Mouse (Mus musculus): ENCODE results near the gene Itga11. TPM values are rescaled to one million over a fixed set of nuclear protein-coding genes. Genes with fewer than 3 reads are reported as not detected.
A peak's percentile ranks its signal among the peaks of the same experiment; 100 is the strongest.

Gene Itga11
- polyA plus RNA-seq, 1 experiment from 2014 or later = 0.08 TPM

DNA sequence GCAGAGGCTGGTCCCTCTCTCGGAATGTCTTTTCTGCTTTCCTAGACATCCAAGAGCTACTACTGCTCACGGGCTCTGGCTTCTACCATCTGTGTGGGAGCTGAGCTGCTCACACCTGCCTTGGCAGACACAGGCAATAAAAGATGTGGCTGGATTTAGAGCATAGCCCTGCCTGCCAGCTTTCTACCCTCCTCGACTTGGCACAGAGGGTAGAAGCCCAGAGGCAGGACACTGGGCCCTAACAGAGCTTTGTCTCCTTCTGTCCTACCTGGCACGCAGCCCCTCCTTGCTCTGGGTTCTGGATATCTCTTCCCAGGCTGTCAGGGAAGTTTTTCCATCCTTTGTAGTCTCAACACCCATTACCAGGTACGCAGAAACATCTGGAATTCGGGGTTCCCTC, 45.1 kb downstream of the Itga11 start:
- no peak overlapping the region for H3K9ac ChIP-seq
- H3K36me3 ChIP-seq = no peaks in the 10 kb centered on the region
- H3K27ac ChIP-seq = no peak overlapping the region
- no peak for DNase-seq
- H3K4me2 ChIP-seq = no peak overlapping the region
- H3K4me1 ChIP-seq (replicated peaks) = no peaks in the 10 kb centered on the region
- no peak overlapping the region for H3K4me3 ChIP-seq (replicated peaks)
- no peaks in the 10 kb centered on the region for H3K9me3 ChIP-seq (replicated peaks)
- ATAC-seq (ENCODE audit: low read depth) = no peak
- no peaks in the 10 kb centered on the region for H3K27me3 ChIP-seq
- 47% methylated on average over 6 of the region's 6 CpGs for WGBS (ENCODE audit: insufficient replicate concordance)

DNA sequence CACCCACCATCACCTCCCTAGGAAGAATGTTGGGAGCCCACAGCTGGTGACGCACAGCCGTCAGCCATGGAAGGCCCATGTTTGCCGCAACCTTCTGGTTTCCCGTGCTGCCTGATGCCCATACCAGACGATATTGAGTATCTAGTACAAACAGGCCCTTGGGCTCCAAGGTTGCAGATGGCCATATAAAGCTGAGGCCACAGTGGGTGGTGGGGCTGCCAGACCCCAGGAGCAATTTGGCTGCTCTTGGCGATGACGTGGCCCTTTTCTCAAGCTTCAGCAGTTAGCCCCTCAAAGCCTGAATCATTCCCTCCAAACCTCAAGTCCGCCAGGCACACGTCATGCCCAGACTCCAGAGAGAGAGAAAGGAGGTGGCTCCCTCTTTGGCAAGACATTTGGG, 46.5 kb downstream of the Itga11 start:
- Histone ChIP-seq H3K27me3 (no peaks in the 10 kb centered on the region), H3K9ac (no peak overlapping the region), H3K27ac (no peak overlapping the region), H3K4me2 (no peak overlapping the region), H3K36me3 (no peaks in the 10 kb centered on the region), H3K4me1 (replicated peaks) (no peaks in the 10 kb centered on the region), H3K9me3 (replicated peaks) (no peaks in the 10 kb centered on the region), H3K4me3 (replicated peaks) (no peak overlapping the region)
- DNase-seq (no peak), ATAC-seq (ENCODE audit: low read depth) (no peak)
- WGBS (ENCODE audit: insufficient replicate concordance) = 76% methylated on average over 9 of the region's 9 CpGs

DNA sequence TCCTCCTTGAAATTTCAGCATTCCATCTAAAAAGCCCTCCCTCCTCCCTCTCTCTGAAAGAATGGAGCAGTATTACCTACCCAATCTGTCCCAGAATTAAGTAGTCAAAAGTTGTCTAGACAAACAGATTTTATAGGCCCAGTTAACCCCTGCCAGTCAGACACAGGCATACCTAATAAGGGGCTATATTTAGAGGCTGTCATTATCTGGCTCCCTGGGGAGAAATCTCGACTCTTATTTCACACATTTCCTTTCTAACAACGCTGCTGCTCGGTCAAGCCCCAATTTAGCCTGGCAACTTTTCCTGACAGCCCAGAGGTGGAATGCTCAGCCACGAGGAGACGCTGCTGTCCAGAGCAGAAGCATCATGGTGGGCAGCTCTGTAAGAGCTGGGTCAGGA, 47.6 kb downstream of the Itga11 start:
- Histone ChIP-seq H3K27ac (no peak overlapping the region), H3K9me3 (replicated peaks) (no peaks in the 10 kb centered on the region), H3K27me3 (no peaks in the 10 kb centered on the region), H3K4me3 (replicated peaks) (no peak overlapping the region), H3K9ac (no peak overlapping the region), H3K4me2 (no peak overlapping the region), H3K36me3 (no peaks in the 10 kb centered on the region), H3K4me1 (replicated peaks) (no peaks in the 10 kb centered on the region)
- DNase-seq = no peak
- no peak for ATAC-seq (ENCODE audit: low read depth)
- 20% methylated on average over 5 of the region's 5 CpGs for WGBS (ENCODE audit: insufficient replicate concordance)

DNA sequence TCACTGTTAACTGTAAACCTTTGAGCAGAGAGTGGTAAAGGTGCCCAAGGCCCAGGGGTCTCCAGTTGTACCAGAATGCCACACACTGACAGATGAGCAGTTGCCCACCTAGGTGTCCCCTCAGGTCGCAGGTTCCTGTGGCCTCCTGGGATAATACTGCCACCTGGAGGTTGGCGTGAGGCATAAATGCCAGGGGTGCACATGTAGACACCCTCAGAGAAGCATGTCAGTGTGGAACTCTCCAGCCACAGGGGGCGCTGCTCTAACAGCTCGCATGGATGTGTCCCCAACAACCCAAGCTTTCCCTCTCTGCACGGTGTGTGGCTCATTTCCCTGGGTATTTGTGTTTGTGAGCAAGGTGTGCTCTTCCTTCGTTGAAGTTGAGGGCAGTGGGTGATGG, 48.8 kb downstream of the Itga11 start:
- ATAC-seq (ENCODE audit: low read depth) (no peak), DNase-seq (peak; percentile 5)
- no peak overlapping the region for H3K27ac ChIP-seq
- no peak overlapping the region for H3K4me3 ChIP-seq (replicated peaks)
- no peaks in the 10 kb centered on the region for H3K9me3 ChIP-seq (replicated peaks)
- no peaks in the 10 kb centered on the region for H3K4me1 ChIP-seq (replicated peaks)
- no peak overlapping the region for H3K4me2 ChIP-seq
- WGBS (ENCODE audit: insufficient replicate concordance) = 42% methylated on average over 6 of the region's 6 CpGs
- H3K9ac ChIP-seq = no peak overlapping the region
- H3K36me3 ChIP-seq = no peaks in the 10 kb centered on the region
- H3K27me3 ChIP-seq = no peaks in the 10 kb centered on the region

DNA sequence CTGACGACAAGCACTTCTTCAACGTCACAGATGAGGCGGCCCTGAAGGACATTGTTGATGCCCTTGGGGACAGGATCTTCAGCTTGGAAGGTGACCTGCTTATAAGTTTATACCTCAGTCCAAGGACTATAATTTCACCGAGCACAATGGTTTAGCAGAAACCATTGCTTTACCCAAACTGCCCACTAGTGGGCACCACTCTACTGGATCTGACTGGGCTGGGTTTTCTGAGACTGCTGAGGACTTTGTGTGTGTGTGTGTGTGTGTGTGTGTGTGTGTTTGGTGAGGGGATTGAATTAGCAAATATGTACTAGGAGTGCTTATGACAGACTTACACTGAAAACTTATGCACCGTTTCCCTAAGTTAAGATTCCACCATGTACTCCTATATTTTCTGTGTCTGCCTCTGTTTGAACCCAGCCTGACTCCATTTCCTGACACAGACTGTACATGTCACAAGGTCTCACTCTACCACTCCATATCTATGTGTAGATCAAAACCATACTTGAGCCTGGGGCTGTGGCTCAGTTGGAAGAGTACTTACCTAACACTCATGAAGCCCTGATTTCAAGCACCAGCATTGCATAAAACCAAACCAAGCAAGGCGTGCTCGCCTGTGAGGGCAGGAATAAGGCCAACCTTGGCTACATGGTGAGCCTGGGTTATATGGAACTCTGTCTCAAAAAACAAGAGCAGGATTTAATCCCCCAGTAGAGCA, 67.1 kb downstream of the Itga11 start:
- no peak for DNase-seq
- WGBS (ENCODE audit: insufficient replicate concordance) = 36% methylated on average over 7 of the region's 7 CpGs
- no peak for ATAC-seq (ENCODE audit: low read depth)
- H3K9ac ChIP-seq = no peak overlapping the region
- H3K4me2 ChIP-seq = no peak overlapping the region
- H3K27ac ChIP-seq = no peak overlapping the region
- no peak overlapping the region for H3K4me3 ChIP-seq (replicated peaks)
- no peaks in the 10 kb centered on the region for H3K27me3 ChIP-seq
- H3K9me3 ChIP-seq (replicated peaks) = peaks cover 5% of the 10 kb centered on the region; the same call in 1 of the 2 replicates
- no peaks in the 10 kb centered on the region for H3K36me3 ChIP-seq
- no peaks in the 10 kb centered on the region for H3K4me1 ChIP-seq (replicated peaks)

DNA sequence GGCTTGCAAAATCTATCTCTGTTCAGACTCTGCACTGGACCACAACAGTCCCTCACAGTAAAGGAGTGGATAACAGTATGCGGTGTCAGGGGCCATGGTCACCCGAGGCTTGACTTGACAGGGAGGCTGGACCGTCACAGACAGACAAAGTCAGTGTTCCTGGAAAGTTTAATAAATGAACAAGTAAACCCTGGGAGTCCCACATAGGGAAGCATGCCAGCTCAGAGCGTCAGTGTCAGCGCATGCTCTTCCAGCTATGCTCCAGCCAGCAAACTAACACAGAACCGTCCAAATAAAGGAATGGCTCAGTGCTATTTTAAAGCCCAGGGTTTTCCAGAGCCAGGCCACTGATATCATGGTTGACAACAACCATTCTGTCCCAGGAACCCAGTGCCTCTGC, 69.0 kb downstream of the Itga11 start:
- no peak overlapping the region for H3K4me2 ChIP-seq
- no peak overlapping the region for H3K9ac ChIP-seq
- DNase-seq (no peak), ATAC-seq (ENCODE audit: low read depth) (no peak)
- H3K4me3 ChIP-seq (replicated peaks) = no peak overlapping the region
- H3K27me3 ChIP-seq = no peaks in the 10 kb centered on the region
- WGBS (ENCODE audit: insufficient replicate concordance) = 69% methylated on average over 6 of the region's 6 CpGs
- no peaks in the 10 kb centered on the region for H3K4me1 ChIP-seq (replicated peaks)
- no peak overlapping the region for H3K27ac ChIP-seq
- H3K36me3 ChIP-seq = no peaks in the 10 kb centered on the region
- peaks cover 5% of the 10 kb centered on the region; the same call in 1 of the 2 replicates for H3K9me3 ChIP-seq (replicated peaks)

DNA sequence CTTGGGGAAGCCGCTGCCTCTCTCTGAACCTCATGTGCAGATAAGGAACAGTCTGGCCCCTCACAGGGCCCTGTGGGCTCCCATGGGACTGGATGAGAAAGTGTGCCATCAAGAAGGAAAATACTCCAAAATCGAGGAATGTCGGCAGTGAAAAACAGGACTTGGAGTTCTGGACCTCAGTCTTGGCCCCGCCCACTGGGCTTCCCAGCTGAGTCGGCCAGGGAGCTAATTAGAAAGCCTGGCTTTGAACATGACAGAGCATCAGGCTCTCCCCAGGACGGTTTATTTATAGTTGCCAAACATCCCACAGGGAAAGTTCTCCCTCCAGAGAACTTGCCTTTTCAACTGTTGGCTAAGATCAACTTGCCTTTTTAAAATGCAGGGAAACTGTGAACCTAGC, 72.0 kb downstream of the Itga11 start:
- H3K4me1 ChIP-seq (replicated peaks) = no peaks in the 10 kb centered on the region
- no peak overlapping the region for H3K4me3 ChIP-seq (replicated peaks)
- H3K9ac ChIP-seq = no peak overlapping the region
- ATAC-seq (ENCODE audit: low read depth) (no peak), DNase-seq (no peak)
- H3K9me3 ChIP-seq (replicated peaks) = peaks cover 5% of the 10 kb centered on the region; the same call in 1 of the 2 replicates
- no peak overlapping the region for H3K27ac ChIP-seq
- no peaks in the 10 kb centered on the region for H3K27me3 ChIP-seq
- H3K4me2 ChIP-seq = no peak overlapping the region
- H3K36me3 ChIP-seq = no peaks in the 10 kb centered on the region
- 52% methylated on average over 6 of the region's 6 CpGs for WGBS (ENCODE audit: insufficient replicate concordance)

DNA sequence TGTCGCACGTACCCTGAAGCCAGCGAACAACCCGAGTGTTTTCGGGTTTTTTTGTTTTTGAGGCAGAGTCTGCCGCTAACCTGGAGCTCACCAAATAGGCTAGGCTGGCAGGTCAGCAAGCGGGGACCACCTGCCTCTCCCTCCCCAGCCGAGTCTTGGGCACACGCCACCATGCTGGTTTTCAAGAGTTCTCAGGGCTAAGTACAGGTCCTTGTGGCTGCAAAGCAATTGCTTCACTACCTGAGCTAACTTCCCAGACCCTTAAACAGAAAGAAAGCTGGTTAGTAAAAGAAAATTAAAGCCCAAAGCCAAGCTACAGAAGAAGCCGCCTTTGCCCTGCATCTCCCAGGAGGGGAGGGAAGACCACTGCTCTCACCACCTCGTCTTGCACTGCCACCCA, 72.8 kb downstream of the Itga11 start:
- Histone ChIP-seq H3K9me3 (replicated peaks) (peaks cover 5% of the 10 kb centered on the region; the same call in 1 of the 2 replicates), H3K27me3 (no peaks in the 10 kb centered on the region), H3K9ac (no peak overlapping the region), H3K27ac (no peak overlapping the region), H3K4me3 (replicated peaks) (no peak overlapping the region), H3K36me3 (no peaks in the 10 kb centered on the region), H3K4me2 (no peak overlapping the region), H3K4me1 (replicated peaks) (no peaks in the 10 kb centered on the region)
- WGBS (ENCODE audit: insufficient replicate concordance) = 75% methylated on average over 11 of the region's 11 CpGs
- DNase-seq (no peak), ATAC-seq (ENCODE audit: low read depth) (no peak)

DNA sequence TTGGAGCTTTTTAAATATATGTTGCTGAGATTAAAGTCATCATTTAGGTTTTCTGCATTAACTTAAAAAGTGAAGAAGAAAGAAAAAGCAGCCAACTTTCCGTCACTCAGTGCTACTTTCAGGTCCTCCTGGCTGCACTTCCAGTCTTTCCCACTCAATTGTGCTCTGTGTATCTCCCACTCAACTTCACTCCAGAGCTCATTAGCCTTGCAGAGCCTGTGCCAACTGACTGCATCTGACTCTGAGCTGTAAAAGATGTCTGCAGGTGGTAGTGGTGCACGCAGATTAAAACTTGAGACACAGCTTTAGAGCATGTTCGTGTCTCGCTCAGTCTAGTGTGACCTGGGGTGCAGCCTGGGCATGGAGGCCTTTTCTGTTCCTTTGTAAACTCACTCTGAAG, 80.7 kb downstream of the Itga11 start:
- Histone ChIP-seq H3K27ac (no peak overlapping the region), H3K9me3 (replicated peaks) (no peaks in the 10 kb centered on the region), H3K4me2 (no peak overlapping the region), H3K4me3 (replicated peaks) (no peak overlapping the region), H3K4me1 (replicated peaks) (no peaks in the 10 kb centered on the region), H3K27me3 (peaks cover 5% of the 10 kb centered on the region; the same call in 1 of the 2 replicates), H3K36me3 (no peaks in the 10 kb centered on the region), H3K9ac (no peak overlapping the region)
- DNase-seq = no peak
- WGBS (ENCODE audit: insufficient replicate concordance) = 69% methylated on average over 4 of the region's 4 CpGs
- no peak for ATAC-seq (ENCODE audit: low read depth)

DNA sequence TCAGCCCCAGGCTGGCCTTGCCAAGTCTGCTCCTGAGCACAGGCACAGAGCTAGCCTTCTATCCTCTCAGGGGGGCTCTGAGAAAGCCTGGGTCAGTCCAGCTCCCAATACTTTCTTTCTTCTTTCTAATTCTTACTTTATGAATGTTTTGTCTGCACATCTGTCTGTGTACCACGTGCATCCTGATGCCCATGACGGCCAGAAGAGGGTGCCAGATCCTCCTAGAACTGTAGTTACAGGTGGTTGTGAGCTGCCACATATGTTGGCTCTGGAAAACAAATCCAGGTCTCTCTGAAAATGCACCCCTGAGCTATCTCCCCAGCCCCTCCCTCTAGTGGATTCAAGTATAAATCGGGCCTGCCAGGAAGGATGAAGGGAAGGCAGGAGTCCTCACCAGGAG, 82.0 kb downstream of the Itga11 start:
- Histone ChIP-seq H3K27me3 (peaks cover 6% of the 10 kb centered on the region; the same call in 1 of the 2 replicates), H3K4me1 (replicated peaks) (no peaks in the 10 kb centered on the region), H3K36me3 (no peaks in the 10 kb centered on the region), H3K4me3 (replicated peaks) (no peak overlapping the region), H3K9ac (no peak overlapping the region), H3K27ac (no peak overlapping the region), H3K4me2 (no peak overlapping the region), H3K9me3 (replicated peaks) (no peaks in the 10 kb centered on the region)
- no peak for DNase-seq
- no peak for ATAC-seq (ENCODE audit: low read depth)
- 32% methylated on average over 3 of the region's 3 CpGs for WGBS (ENCODE audit: insufficient replicate concordance)

DNA sequence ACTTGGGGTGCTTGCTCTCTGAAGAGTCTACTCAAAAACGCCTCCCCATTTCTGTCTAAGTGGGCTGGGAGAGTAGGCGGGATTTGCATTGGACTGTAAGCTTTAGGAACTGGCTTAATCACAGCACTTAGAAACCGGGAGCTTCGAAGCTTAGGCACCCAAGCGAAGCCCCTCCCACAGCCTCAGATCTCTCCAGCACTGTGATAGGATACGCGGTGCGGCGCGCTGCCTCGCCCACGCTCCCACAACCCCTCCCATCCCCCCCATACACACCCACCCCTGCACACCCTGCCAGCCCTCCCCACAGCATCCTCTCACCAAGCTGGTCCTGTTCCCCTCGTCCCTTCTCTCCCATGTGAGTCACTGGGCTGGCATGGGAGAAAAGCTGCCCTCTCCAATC, 85.9 kb downstream of the Itga11 start:
- Histone ChIP-seq H3K9ac (no peak overlapping the region), H3K4me1 (replicated peaks) (no peaks in the 10 kb centered on the region), H3K27me3 (peaks cover 15% of the 10 kb centered on the region; the same call in 1 of the 2 replicates), H3K27ac (no peak overlapping the region), H3K9me3 (replicated peaks) (no peaks in the 10 kb centered on the region), H3K4me3 (replicated peaks) (no peak overlapping the region), H3K4me2 (no peak overlapping the region), H3K36me3 (no peaks in the 10 kb centered on the region)
- ATAC-seq (ENCODE audit: low read depth) = no peak
- no peak for DNase-seq
- WGBS (ENCODE audit: insufficient replicate concordance) = 13% methylated on average over 13 of the region's 13 CpGs

DNA sequence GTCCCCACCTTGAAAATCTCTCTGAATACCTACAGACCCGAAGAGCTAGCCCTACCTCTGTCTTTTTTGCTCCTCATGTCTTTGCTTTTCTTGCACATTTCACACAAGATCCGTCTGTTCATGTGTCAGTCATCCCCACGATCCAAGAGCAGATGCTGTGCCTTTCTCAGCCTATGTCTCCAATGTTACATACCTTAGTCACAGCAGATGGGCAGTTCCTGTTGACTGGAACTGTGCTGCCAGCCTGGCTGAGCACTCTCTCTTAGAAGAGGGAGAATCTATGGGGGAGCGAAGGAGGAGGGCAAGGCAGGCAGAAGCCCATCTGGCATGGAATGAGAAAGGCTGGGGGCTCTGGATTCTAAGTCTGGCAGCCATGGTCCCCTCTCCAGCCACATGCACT, 87.7 kb downstream of the Itga11 start:
- Histone ChIP-seq H3K4me1 (replicated peaks) (no peaks in the 10 kb centered on the region), H3K4me3 (replicated peaks) (no peak overlapping the region), H3K36me3 (no peaks in the 10 kb centered on the region), H3K9me3 (replicated peaks) (no peaks in the 10 kb centered on the region), H3K9ac (no peak overlapping the region), H3K27me3 (peaks cover 15% of the 10 kb centered on the region; the same call in 1 of the 2 replicates), H3K27ac (no peak overlapping the region), H3K4me2 (no peak overlapping the region)
- DNase-seq (no peak), ATAC-seq (ENCODE audit: low read depth) (no peak)
- WGBS (ENCODE audit: insufficient replicate concordance) = 50% methylated on average over 4 of the region's 4 CpGs

Measured in liver, embryonic 13.5 days (tissue).